Mouse (Mus musculus): ENCODE data around the gene Mcu. TPM values are rescaled to one million over a fixed set of nuclear protein-coding genes. Genes with fewer than 3 reads are reported as not detected.
A peak's percentile ranks its signal among the peaks of the same experiment; 100 is the strongest.

Gene Mcu
- polyA plus RNA-seq, 1 experiment from 2014 or later, result 10.6 TPM

DNA sequence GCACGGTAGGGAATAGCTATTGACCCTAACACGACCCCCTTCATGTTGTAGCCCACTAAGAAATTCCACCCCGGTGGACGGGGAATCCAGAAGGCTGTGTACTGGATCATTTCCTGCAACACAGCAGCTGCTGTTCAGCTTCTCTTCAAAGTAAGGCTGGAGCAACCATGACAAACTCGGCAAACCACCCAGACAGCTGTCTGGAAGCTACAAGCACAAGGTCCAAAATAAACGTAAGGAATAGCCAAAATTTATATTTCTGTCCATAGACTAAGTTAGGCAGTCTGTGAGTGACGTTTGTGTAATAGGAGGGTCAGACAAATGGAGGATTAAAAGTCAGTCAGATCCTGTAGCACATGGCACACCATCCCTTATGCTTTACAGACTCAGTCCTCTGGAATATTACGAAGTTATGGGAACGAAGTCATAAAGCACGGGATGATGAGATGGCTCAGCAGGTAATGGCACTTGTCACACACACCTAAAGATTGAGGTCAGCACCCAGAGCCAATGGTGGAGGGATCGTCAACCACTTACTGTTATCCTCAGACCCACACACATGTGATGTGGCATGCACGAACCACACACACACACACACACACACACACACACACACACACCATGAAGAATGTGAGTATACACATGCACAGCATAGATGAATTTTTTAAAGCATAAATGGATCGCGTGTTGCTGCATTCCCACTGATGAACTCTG lies 105.6 kb downstream of the Mcu start:
- WGBS (ENCODE audit: insufficient replicate concordance), result 58% methylated on average over 14 of the region's 14 CpGs
- H3K9me3 ChIP-seq (replicated peaks), result no peaks in the 10 kb centered on the region
- no peaks in the 10 kb centered on the region for H3K27me3 ChIP-seq
- H3K9ac ChIP-seq, result no peak overlapping the region
- no peak overlapping the region for H3K4me2 ChIP-seq
- H3K36me3 ChIP-seq, result no peaks in the 10 kb centered on the region
- DNase-seq, result no peak
- H3K4me1 ChIP-seq (replicated peaks), result no peaks in the 10 kb centered on the region
- no peak overlapping the region for H3K27ac ChIP-seq
- no peak overlapping the region for H3K4me3 ChIP-seq (replicated peaks)
- no peak for ATAC-seq (ENCODE audit: low read depth)

DNA sequence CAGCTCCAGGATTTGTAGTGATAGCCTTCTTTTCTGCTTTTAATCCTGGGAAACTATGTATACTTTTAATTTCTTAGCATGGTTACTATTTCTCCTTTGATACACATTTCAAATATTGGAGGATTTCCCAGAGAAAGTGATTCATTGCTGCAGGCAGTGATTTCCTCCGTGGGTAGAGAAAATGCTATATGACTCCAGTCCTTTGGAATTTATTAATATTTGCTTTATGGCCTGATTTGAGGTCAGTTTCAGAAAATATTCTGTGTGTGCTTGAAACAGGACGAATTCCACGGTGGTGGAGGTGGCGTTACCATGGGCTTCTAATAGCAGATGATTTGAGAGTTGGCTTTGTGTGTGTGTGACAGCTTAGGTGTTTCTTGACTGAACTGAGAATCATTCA lies 107.3 kb downstream of the Mcu start:
- H3K27me3 ChIP-seq, result no peaks in the 10 kb centered on the region
- no peaks in the 10 kb centered on the region for H3K36me3 ChIP-seq
- H3K27ac ChIP-seq, result no peak overlapping the region
- no peaks in the 10 kb centered on the region for H3K4me1 ChIP-seq (replicated peaks)
- H3K4me3 ChIP-seq (replicated peaks), result no peak overlapping the region
- no peaks in the 10 kb centered on the region for H3K9me3 ChIP-seq (replicated peaks)
- no peak overlapping the region for H3K4me2 ChIP-seq
- H3K9ac ChIP-seq, result no peak overlapping the region
- DNase-seq (no peak), ATAC-seq (ENCODE audit: low read depth) (no peak)
- 68% methylated on average over 4 of the region's 4 CpGs for WGBS (ENCODE audit: insufficient replicate concordance)

DNA sequence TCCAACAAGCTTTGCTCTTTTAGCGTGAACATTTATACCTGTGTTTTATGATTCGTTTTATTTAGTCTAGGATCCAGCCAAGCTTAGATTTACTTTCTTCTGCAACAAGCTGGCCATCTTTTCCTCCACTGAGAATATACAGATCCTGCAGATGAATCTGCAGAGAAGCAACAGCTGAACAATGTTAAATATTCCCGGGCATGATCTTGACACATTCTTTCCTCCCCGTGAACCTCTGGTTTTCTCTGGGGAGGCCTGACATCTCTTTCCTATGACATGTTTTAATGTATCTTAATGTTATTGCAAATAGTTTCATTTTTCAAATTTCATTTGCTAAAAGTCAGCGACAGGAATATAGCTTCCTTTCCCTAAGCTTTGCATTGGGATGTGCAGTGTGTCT lies 109.8 kb downstream of the Mcu start:
- no peak overlapping the region for H3K4me3 ChIP-seq (replicated peaks)
- ATAC-seq (ENCODE audit: low read depth) (no peak), DNase-seq (no peak)
- WGBS (ENCODE audit: insufficient replicate concordance), result 72% methylated on average over 5 of the region's 5 CpGs
- H3K27ac ChIP-seq, result no peak overlapping the region
- no peak overlapping the region for H3K9ac ChIP-seq
- no peaks in the 10 kb centered on the region for H3K9me3 ChIP-seq (replicated peaks)
- no peaks in the 10 kb centered on the region for H3K27me3 ChIP-seq
- H3K4me2 ChIP-seq, result no peak overlapping the region
- H3K36me3 ChIP-seq, result no peaks in the 10 kb centered on the region
- peaks cover 3% of the 10 kb centered on the region for H3K4me1 ChIP-seq (replicated peaks)

- DNase-seq, result no peak
- peaks cover 3% of the 10 kb centered on the region for H3K4me1 ChIP-seq (replicated peaks)
- no peaks in the 10 kb centered on the region for H3K9me3 ChIP-seq (replicated peaks)
- ATAC-seq (ENCODE audit: low read depth), result no peak
- H3K4me3 ChIP-seq (replicated peaks), result no peak overlapping the region
- H3K4me2 ChIP-seq, result no peak overlapping the region
- no peaks in the 10 kb centered on the region for H3K27me3 ChIP-seq
- WGBS (ENCODE audit: insufficient replicate concordance), result 75% methylated on average over 3 of the region's 3 CpGs
- no peak overlapping the region for H3K27ac ChIP-seq
- H3K9ac ChIP-seq, result no peak overlapping the region
- no peaks in the 10 kb centered on the region for H3K36me3 ChIP-seq
Measured at GRCm38 (mm10) chr10:59504291-59504690, 112.2 kb downstream of the Mcu start.

GRCm38 (mm10) chr10:59503433-59504210 lies 112.9 kb downstream of the Mcu start:
- ATAC-seq (ENCODE audit: low read depth) (peak; percentile 20; the same call in 1 of the 2 replicates), DNase-seq (no peak)
- no peak overlapping the region for H3K27ac ChIP-seq
- H3K4me1 ChIP-seq (replicated peaks), result peaks cover 3% of the 10 kb centered on the region
- H3K9me3 ChIP-seq (replicated peaks), result no peaks in the 10 kb centered on the region
- H3K4me2 ChIP-seq, result peak overlapping the region; percentile 39
- H3K27me3 ChIP-seq, result no peaks in the 10 kb centered on the region
- no peak overlapping the region for H3K9ac ChIP-seq
- 68% methylated on average over 31 of the region's 31 CpGs for WGBS (ENCODE audit: insufficient replicate concordance)
- no peaks in the 10 kb centered on the region for H3K36me3 ChIP-seq
- H3K4me3 ChIP-seq (replicated peaks), result 0 out of 2 replicates have a peak overlapping the region, but pooled peaks have one; percentile 3

DNA sequence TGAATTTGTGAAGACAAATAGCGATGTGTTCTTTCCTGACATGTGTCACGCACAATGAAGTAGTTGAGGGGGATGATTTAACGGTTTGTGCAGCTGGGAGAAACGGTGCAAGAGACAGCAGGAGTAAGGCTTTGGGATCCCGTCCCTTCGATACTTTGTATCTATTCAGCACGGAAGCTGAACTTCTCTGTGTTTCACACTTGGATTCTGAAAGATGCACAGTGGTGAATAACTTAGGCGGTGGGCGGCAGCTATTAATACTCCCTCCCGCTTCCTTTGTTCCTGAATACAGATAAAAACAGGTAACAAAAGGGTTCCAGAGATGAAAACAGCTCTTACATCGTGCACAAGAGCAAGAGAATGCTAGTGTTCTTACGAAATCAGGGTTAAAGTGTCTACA lies 114.1 kb downstream of the Mcu start:
- Histone ChIP-seq H3K36me3 (no peaks in the 10 kb centered on the region), H3K4me3 (replicated peaks) (no peak overlapping the region), H3K27me3 (no peaks in the 10 kb centered on the region), H3K4me2 (no peak overlapping the region), H3K27ac (no peak overlapping the region), H3K4me1 (replicated peaks) (peaks cover 3% of the 10 kb centered on the region), H3K9ac (no peak overlapping the region), H3K9me3 (replicated peaks) (no peaks in the 10 kb centered on the region)
- ATAC-seq (ENCODE audit: low read depth), result no peak
- no peak for DNase-seq
- 75% methylated on average over 12 of the region's 12 CpGs for WGBS (ENCODE audit: insufficient replicate concordance)

GRCm38 (mm10) chr10:59501761-59502160 lies 114.7 kb downstream of the Mcu start:
- Histone ChIP-seq H3K36me3 (no peaks in the 10 kb centered on the region), H3K9ac (no peak overlapping the region), H3K27ac (no peak overlapping the region), H3K9me3 (replicated peaks) (no peaks in the 10 kb centered on the region), H3K4me3 (replicated peaks) (no peak overlapping the region), H3K4me2 (no peak overlapping the region), H3K27me3 (no peaks in the 10 kb centered on the region), H3K4me1 (replicated peaks) (peaks cover 3% of the 10 kb centered on the region)
- WGBS (ENCODE audit: insufficient replicate concordance), result 74% methylated on average over 9 of the region's 9 CpGs
- ATAC-seq (ENCODE audit: low read depth) (no peak), DNase-seq (no peak)

DNA sequence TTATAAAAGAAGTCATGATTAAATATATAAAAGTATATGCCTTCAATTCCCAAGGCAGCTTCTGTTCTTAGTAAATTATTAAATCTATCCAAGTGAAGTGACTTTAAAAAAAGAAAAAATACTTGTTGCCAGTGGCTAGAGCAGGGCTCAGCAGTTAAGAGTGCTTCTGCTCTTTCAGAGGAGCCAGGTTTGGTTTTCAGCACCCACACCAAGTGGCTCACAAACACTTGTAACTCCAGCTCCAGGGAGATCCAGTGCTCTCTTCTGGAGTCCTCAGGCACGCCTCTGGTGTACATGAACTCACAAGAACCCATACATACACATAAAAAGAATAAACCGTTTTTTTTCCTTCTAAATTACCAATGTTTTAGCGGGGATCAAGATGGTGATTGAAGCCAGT lies 116.3 kb downstream of the Mcu start:
- Histone ChIP-seq H3K27ac (no peak overlapping the region), H3K27me3 (no peaks in the 10 kb centered on the region), H3K9me3 (replicated peaks) (no peaks in the 10 kb centered on the region), H3K4me2 (no peak overlapping the region), H3K9ac (no peak overlapping the region), H3K4me3 (replicated peaks) (no peak overlapping the region), H3K4me1 (replicated peaks) (peaks cover 3% of the 10 kb centered on the region), H3K36me3 (no peaks in the 10 kb centered on the region)
- ATAC-seq (ENCODE audit: low read depth) (no peak), DNase-seq (no peak)
- WGBS (ENCODE audit: insufficient replicate concordance), result 58% methylated on average over 3 of the region's 3 CpGs

- WGBS (ENCODE audit: insufficient replicate concordance), result 80% methylated on average over 11 of the region's 11 CpGs
- no peaks in the 10 kb centered on the region for H3K27me3 ChIP-seq
- no peak for DNase-seq
- no peak overlapping the region for H3K9ac ChIP-seq
- no peak for ATAC-seq (ENCODE audit: low read depth)
- H3K4me3 ChIP-seq (replicated peaks), result no peak overlapping the region
- H3K4me1 ChIP-seq (replicated peaks), result no peaks in the 10 kb centered on the region
- no peak overlapping the region for H3K27ac ChIP-seq
- no peaks in the 10 kb centered on the region for H3K36me3 ChIP-seq
- H3K4me2 ChIP-seq, result no peak overlapping the region
- H3K9me3 ChIP-seq (replicated peaks), result no peaks in the 10 kb centered on the region; the same call in 1 of the 2 replicates
Measured at GRCm38 (mm10) chr10:59497019-59497418, 119.5 kb downstream of the Mcu start.

DNA sequence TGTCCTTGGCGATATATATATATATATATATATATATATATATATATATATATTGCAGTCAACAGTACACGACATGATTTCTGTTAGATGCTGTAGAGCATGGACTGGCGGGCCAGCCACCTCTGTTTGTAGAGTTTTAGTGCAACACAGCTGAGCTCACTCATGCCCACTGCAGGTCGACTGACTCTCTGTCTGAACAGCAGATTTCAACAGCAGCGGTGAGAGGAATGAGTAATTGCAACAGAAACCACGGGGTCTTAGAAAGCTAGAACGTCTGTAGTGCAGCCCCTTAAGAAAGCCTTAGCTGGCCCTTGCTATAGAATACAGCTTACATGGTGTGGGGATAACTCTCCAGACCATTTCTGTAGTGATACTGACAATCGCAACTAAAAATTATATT lies 121.6 kb downstream of the Mcu start:
- Histone ChIP-seq H3K27ac (no peak overlapping the region), H3K27me3 (no peaks in the 10 kb centered on the region), H3K9me3 (replicated peaks) (peaks cover 4% of the 10 kb centered on the region; the same call in 1 of the 2 replicates), H3K9ac (no peak overlapping the region), H3K4me1 (replicated peaks) (no peaks in the 10 kb centered on the region), H3K4me2 (no peak overlapping the region), H3K4me3 (replicated peaks) (no peak overlapping the region), H3K36me3 (0 out of 2 replicates have a peak, but pooled peaks cover 5% of the 10 kb centered on the region)
- 59% methylated on average over 8 of the region's 8 CpGs for WGBS (ENCODE audit: insufficient replicate concordance)
- ATAC-seq (ENCODE audit: low read depth) (no peak), DNase-seq (no peak)

GRCm38 (mm10) chr10:59494044-59494443 lies 122.4 kb downstream of the Mcu start:
- DNase-seq (no peak), ATAC-seq (ENCODE audit: low read depth) (no peak)
- Histone ChIP-seq H3K4me1 (replicated peaks) (no peaks in the 10 kb centered on the region), H3K9ac (no peak overlapping the region), H3K36me3 (0 out of 2 replicates have a peak, but pooled peaks cover 5% of the 10 kb centered on the region), H3K4me2 (no peak overlapping the region), H3K9me3 (replicated peaks) (peaks cover 4% of the 10 kb centered on the region; the same call in 1 of the 2 replicates), H3K27me3 (no peaks in the 10 kb centered on the region), H3K27ac (no peak overlapping the region), H3K4me3 (replicated peaks) (no peak overlapping the region)
- 27% methylated on average over 2 of the region's 2 CpGs for WGBS (ENCODE audit: insufficient replicate concordance)
